Mouse (Mus musculus): ENCODE data around the gene Tanc1. TPM values are rescaled to one million over a fixed set of nuclear protein-coding genes. Genes with fewer than 3 reads are reported as not detected.

Tanc1 gene
- polyA plus RNA-seq, 1 experiment from 2014 or later = 29.8 TPM

- no peak for TF ChIP-seq CTCF (IDR thresholded peaks at IDR 0.05; ENCODE audit: low read depth)
- H3K27ac ChIP-seq = no peak overlapping the region
- peaks cover 42% of the 10 kb centered on the region for H3K36me3 ChIP-seq (ENCODE audit: insufficient read depth, low read length)
- H3K4me3 ChIP-seq (replicated peaks; ENCODE audit: low read depth, low read length) = no peak overlapping the region
- no peak overlapping the region for H3K9ac ChIP-seq (ENCODE audit: low read depth, low read length)
- H3K9me3 ChIP-seq (replicated peaks; ENCODE audit: low read length) = no peaks in the 10 kb centered on the region
- no peak for DNase-seq (ENCODE audit: low spot score)
- H3K4me2 ChIP-seq (ENCODE audit: low read length) = no peak overlapping the region
- ATAC-seq (replicated peaks; ENCODE audit: low FRiP score, low read depth) = no peak
- no peaks in the 10 kb centered on the region for H3K27me3 ChIP-seq (ENCODE audit: insufficient read depth, low read length)
- H3K4me1 ChIP-seq (replicated peaks; ENCODE audit: insufficient read depth, low read length) = 0 out of 2 replicates have a peak, but pooled peaks cover 4% of the 10 kb centered on the region
- WGBS = 93% methylated on average over 4 of the region's 4 CpGs
Measured at GRCm38 (mm10) chr2:59808608-59809007, 196.8 kb downstream of the Tanc1 start.

- TF ChIP-seq CTCF (IDR thresholded peaks at IDR 0.05; ENCODE audit: low read depth) = no peak
- Histone ChIP-seq H3K27ac (no peak overlapping the region), H3K36me3 (ENCODE audit: insufficient read depth, low read length) (peaks cover 43% of the 10 kb centered on the region; the same call in 1 of the 2 replicates), H3K9ac (ENCODE audit: low read depth, low read length) (no peak overlapping the region), H3K27me3 (ENCODE audit: insufficient read depth, low read length) (no peaks in the 10 kb centered on the region), H3K4me1 (replicated peaks; ENCODE audit: insufficient read depth, low read length) (0 out of 2 replicates have a peak, but pooled peaks cover 4% of the 10 kb centered on the region), H3K4me3 (replicated peaks; ENCODE audit: low read depth, low read length) (no peak overlapping the region), H3K9me3 (replicated peaks; ENCODE audit: low read length) (no peaks in the 10 kb centered on the region), H3K4me2 (ENCODE audit: low read length) (no peak overlapping the region)
- no peak for ATAC-seq (replicated peaks; ENCODE audit: low FRiP score, low read depth)
- 85% methylated on average over 7 of the region's 7 CpGs for WGBS
- DNase-seq (ENCODE audit: low spot score) = no peak
Measured at GRCm38 (mm10) chr2:59810039-59810438, 198.2 kb downstream of the Tanc1 start.

- H3K27ac ChIP-seq = no peak overlapping the region; the same call in 1 of the 2 replicates
- peaks cover 43% of the 10 kb centered on the region; the same call in 1 of the 2 replicates for H3K36me3 ChIP-seq (ENCODE audit: insufficient read depth, low read length)
- 73% methylated on average over 1 of the region's 1 CpGs for WGBS
Measured at GRCm38 (mm10) chr2:59811247-59811646, 199.4 kb downstream of the Tanc1 start.

GRCm38 (mm10) chr2:59812641-59813040 lies 200.8 kb downstream of the Tanc1 start:
- Histone ChIP-seq H3K9me3 (replicated peaks; ENCODE audit: low read length) (no peaks in the 10 kb centered on the region), H3K36me3 (ENCODE audit: insufficient read depth, low read length) (peaks cover 44% of the 10 kb centered on the region), H3K9ac (ENCODE audit: low read depth, low read length) (no peak overlapping the region), H3K4me2 (ENCODE audit: low read length) (no peak overlapping the region), H3K4me1 (replicated peaks; ENCODE audit: insufficient read depth, low read length) (no peaks in the 10 kb centered on the region), H3K27me3 (ENCODE audit: insufficient read depth, low read length) (no peaks in the 10 kb centered on the region), H3K27ac (no peak overlapping the region), H3K4me3 (replicated peaks; ENCODE audit: low read depth, low read length) (no peak overlapping the region)
- no peak for TF ChIP-seq CTCF (IDR thresholded peaks at IDR 0.05; ENCODE audit: low read depth)
- ATAC-seq (replicated peaks; ENCODE audit: low FRiP score, low read depth) = no peak; the same call in 1 of the 2 replicates
- WGBS = 97% methylated on average over 1 of the region's 1 CpGs
- DNase-seq (ENCODE audit: low spot score) = no peak

More at GRCm38 (mm10) chr2:59811247-59811646, 199.4 kb downstream of the Tanc1 start:
- Histone ChIP-seq H3K9ac (ENCODE audit: low read depth, low read length) (no peak overlapping the region), H3K4me3 (replicated peaks; ENCODE audit: low read depth, low read length) (no peak overlapping the region), H3K4me1 (replicated peaks; ENCODE audit: insufficient read depth, low read length) (no peaks in the 10 kb centered on the region), H3K9me3 (replicated peaks; ENCODE audit: low read length) (no peaks in the 10 kb centered on the region), H3K4me2 (ENCODE audit: low read length) (no peak overlapping the region), H3K27me3 (ENCODE audit: insufficient read depth, low read length) (no peaks in the 10 kb centered on the region)
- no peak for TF ChIP-seq CTCF (IDR thresholded peaks at IDR 0.05; ENCODE audit: low read depth)
- DNase-seq (ENCODE audit: low spot score) (no peak), ATAC-seq (replicated peaks; ENCODE audit: low FRiP score, low read depth) (no peak)

- ATAC-seq (replicated peaks; ENCODE audit: low FRiP score, low read depth) (no peak), DNase-seq (ENCODE audit: low spot score) (no peak)
- Histone ChIP-seq H3K9ac (ENCODE audit: low read depth, low read length) (no peak overlapping the region), H3K4me1 (replicated peaks; ENCODE audit: insufficient read depth, low read length) (no peaks in the 10 kb centered on the region), H3K36me3 (ENCODE audit: insufficient read depth, low read length) (peaks cover 42% of the 10 kb centered on the region), H3K27me3 (ENCODE audit: insufficient read depth, low read length) (no peaks in the 10 kb centered on the region), H3K4me3 (replicated peaks; ENCODE audit: low read depth, low read length) (no peak overlapping the region), H3K4me2 (ENCODE audit: low read length) (no peak overlapping the region), H3K9me3 (replicated peaks; ENCODE audit: low read length) (no peaks in the 10 kb centered on the region), H3K27ac (no peak overlapping the region)
- WGBS = 90% methylated on average over 13 of the region's 13 CpGs
- no peak for TF ChIP-seq CTCF (IDR thresholded peaks at IDR 0.05; ENCODE audit: low read depth)
Measured at GRCm38 (mm10) chr2:59813457-59813856, 201.6 kb downstream of the Tanc1 start.

GRCm38 (mm10) chr2:59814997-59815396 lies 203.2 kb downstream of the Tanc1 start:
- 79% methylated on average over 8 of the region's 8 CpGs for WGBS
- ATAC-seq (replicated peaks; ENCODE audit: low FRiP score, low read depth) = no peak
- H3K4me2 ChIP-seq (ENCODE audit: low read length) = no peak overlapping the region
- H3K4me1 ChIP-seq (replicated peaks; ENCODE audit: insufficient read depth, low read length) = no peaks in the 10 kb centered on the region
- H3K9me3 ChIP-seq (replicated peaks; ENCODE audit: low read length) = no peaks in the 10 kb centered on the region
- TF ChIP-seq CTCF (IDR thresholded peaks at IDR 0.05; ENCODE audit: low read depth) = no peak
- DNase-seq (ENCODE audit: low spot score) = no peak
- H3K27ac ChIP-seq = no peak overlapping the region
- no peak overlapping the region for H3K9ac ChIP-seq (ENCODE audit: low read depth, low read length)
- H3K27me3 ChIP-seq (ENCODE audit: insufficient read depth, low read length) = no peaks in the 10 kb centered on the region
- peaks cover 50% of the 10 kb centered on the region for H3K36me3 ChIP-seq (ENCODE audit: insufficient read depth, low read length)
- no peak overlapping the region for H3K4me3 ChIP-seq (replicated peaks; ENCODE audit: low read depth, low read length)

GRCm38 (mm10) chr2:59818663-59819062 lies 206.8 kb downstream of the Tanc1 start:
- H3K27me3 ChIP-seq (ENCODE audit: insufficient read depth, low read length) = no peaks in the 10 kb centered on the region
- no peak overlapping the region for H3K4me3 ChIP-seq (replicated peaks; ENCODE audit: low read depth, low read length)
- TF ChIP-seq CTCF (IDR thresholded peaks at IDR 0.05; ENCODE audit: low read depth) = no peak
- no peak overlapping the region for H3K27ac ChIP-seq
- no peak overlapping the region for H3K9ac ChIP-seq (ENCODE audit: low read depth, low read length)
- 93% methylated on average over 15 of the region's 15 CpGs for WGBS
- no peak overlapping the region for H3K4me2 ChIP-seq (ENCODE audit: low read length)
- peaks cover 52% of the 10 kb centered on the region for H3K36me3 ChIP-seq (ENCODE audit: insufficient read depth, low read length)
- no peak for DNase-seq (ENCODE audit: low spot score)
- no peaks in the 10 kb centered on the region for H3K9me3 ChIP-seq (replicated peaks; ENCODE audit: low read length)
- H3K4me1 ChIP-seq (replicated peaks; ENCODE audit: insufficient read depth, low read length) = no peaks in the 10 kb centered on the region
- ATAC-seq (replicated peaks; ENCODE audit: low FRiP score, low read depth) = no peak

All from kidney, postnatal 0 days (tissue).